Mouse (Mus musculus) spleen, adult 2 months (tissue): ENCODE results near the gene Adprhl1. TPM values are rescaled to one million over a fixed set of nuclear protein-coding genes. Genes with fewer than 3 reads are reported as not detected.

ENCODE experiments used
- DNase-seq, 2 experiments: peaks; one replicate each; pipeline versions ENCODE4 v3.0.0 to v3.0.0-alpha.2; 2012 to 2021; ENCODE audit warnings: low spot score in 2 of 2, low read depth in 1 of 2
- H3K27ac ChIP-seq: fragments of 200-500 bp; 2 replicates; pipeline ENCODE4 v1.5.1; 2012; ENCODE audit warnings: low read length, inconsistent platforms; ENCODE audit not compliant: insufficient read depth
- H3K27me3 ChIP-seq: fragments of 200-500 bp; 2 replicates; pipeline ENCODE4 v1.6.1; 2012; ENCODE audit warnings: mild to moderate bottlenecking, moderate library complexity, low read length, inconsistent platforms; ENCODE audit not compliant: control insufficient read depth, insufficient read depth
- H3K36me3 ChIP-seq: fragments of 200-500 bp; 2 replicates; pipeline ENCODE4 v1.6.1; 2012; ENCODE audit warnings: mild to moderate bottlenecking, low read length, inconsistent platforms; ENCODE audit not compliant: control insufficient read depth, insufficient read depth
- H3K4me1 ChIP-seq: fragments of 200-500 bp; 2 replicates; pipeline ENCODE4 v1.6.1; 2011; ENCODE audit warnings: inconsistent platforms; ENCODE audit not compliant: control insufficient read depth, insufficient read depth, insufficient read length
- H3K4me3 ChIP-seq: fragments of 200-500 bp; 2 replicates; pipeline ENCODE4 v1.5.1; 2011; ENCODE audit warnings: mild to moderate bottlenecking, inconsistent platforms; ENCODE audit not compliant: insufficient read depth, insufficient read length; ENCODE audit errors: extremely low read depth
- CTCF ChIP-seq: fragments of 200-500 bp; IDR thresholded peaks from 2 replicates; pipeline ENCODE4 v1.5.1; 2011; ENCODE audit warnings: mild to moderate bottlenecking, inconsistent platforms; ENCODE audit not compliant: insufficient read depth, insufficient read length, insufficient replicate concordance; ENCODE audit errors: extremely low read depth
- POLR2A ChIP-seq: fragments of 200-500 bp; IDR thresholded peaks from 2 replicates; pipeline ENCODE4 v1.6.1; 2011; ENCODE audit warnings: low read depth, low read length, inconsistent platforms
- WGBS: fragments of 180-500 bp; shearing (Covaris S2); methylation state at CpG from one replicate; pipeline ENCODE4 v1.1.7; 2018; 5-methylcytosine and 5-hydroxymethylcytosine counted together
- polyA plus RNA-seq: library from polyadenylated mRNA; depleted of rRNA; stranded (reverse); fragments of >200 nt; gene quantifications from 2 replicates; pipeline ENCODE4 v1.2.3, GENCODE M21; 2012

Gene Adprhl1
- polyA plus RNA-seq, 1 experiment, result 0.18 TPM

GRCm38 (mm10) chr8:13188052-13188555 is 65.9 kb downstream of the Adprhl1 start:
- Histone ChIP-seq H3K36me3 (no peaks in the 10 kb centered on the region), H3K27me3 (no peaks in the 10 kb centered on the region), H3K4me3 (no peak overlapping the region), H3K27ac (no peak overlapping the region), H3K4me1 (no peaks in the 10 kb centered on the region)
- WGBS, result 93% methylated on average over 13 of the region's 13 CpGs
- TF ChIP-seq CTCF (no peak), POLR2A (no peak)
- no peak for DNase-seq

- WGBS, result 83% methylated on average over 7 of the region's 7 CpGs
- no peaks in the 10 kb centered on the region for H3K4me1 ChIP-seq
- DNase-seq, result no peak
- H3K27ac ChIP-seq, result no peak overlapping the region
- TF ChIP-seq POLR2A (no peak), CTCF (no peak)
- no peaks in the 10 kb centered on the region for H3K36me3 ChIP-seq
- H3K27me3 ChIP-seq, result no peaks in the 10 kb centered on the region
- H3K4me3 ChIP-seq, result no peak overlapping the region
Measured at GRCm38 (mm10) chr8:13187638-13188037, 66.3 kb downstream of the Adprhl1 start.

- DNase-seq, result no peak
- Histone ChIP-seq H3K27me3 (no peaks in the 10 kb centered on the region), H3K4me3 (no peak overlapping the region), H3K36me3 (no peaks in the 10 kb centered on the region), H3K27ac (no peak overlapping the region), H3K4me1 (no peaks in the 10 kb centered on the region)
- WGBS, result 87% methylated on average over 9 of the region's 9 CpGs
- TF ChIP-seq CTCF, result no peak
Measured at GRCm38 (mm10) chr8:13187229-13187628, 66.7 kb downstream of the Adprhl1 start.

GRCm38 (mm10) chr8:13186819-13187218 is 67.1 kb downstream of the Adprhl1 start:
- DNase-seq, result no peak
- 84% methylated on average over 8 of the region's 8 CpGs for WGBS
- no peaks in the 10 kb centered on the region for H3K4me1 ChIP-seq

GRCm38 (mm10) chr8:13181691-13181976 is 72.3 kb downstream of the Adprhl1 start:
- 69% methylated on average over 2 of the region's 2 CpGs for WGBS
- no peak for DNase-seq
- H3K27me3 ChIP-seq, result no peaks in the 10 kb centered on the region
- H3K4me3 ChIP-seq, result no peak overlapping the region
- no peaks in the 10 kb centered on the region for H3K4me1 ChIP-seq
- H3K27ac ChIP-seq, result no peak overlapping the region
- H3K36me3 ChIP-seq, result 0 out of 2 replicates have a peak, but pooled peaks cover 2% of the 10 kb centered on the region
- TF ChIP-seq POLR2A, result no peak
- no peak for TF ChIP-seq CTCF

More at GRCm38 (mm10) chr8:13186819-13187218, 67.1 kb downstream of the Adprhl1 start:
- Histone ChIP-seq H3K4me3 (no peak overlapping the region), H3K36me3 (no peaks in the 10 kb centered on the region), H3K27ac (no peak overlapping the region), H3K27me3 (no peaks in the 10 kb centered on the region)
- TF ChIP-seq CTCF (no peak), POLR2A (no peak)

- Histone ChIP-seq H3K27me3 (no peaks in the 10 kb centered on the region), H3K4me1 (no peaks in the 10 kb centered on the region), H3K27ac (no peak overlapping the region), H3K36me3 (peaks cover 3% of the 10 kb centered on the region; the same call in 1 of the 2 replicates), H3K4me3 (no peak overlapping the region)
- TF ChIP-seq POLR2A (no peak), CTCF (no peak)
- WGBS, result 81% methylated on average over 18 of the region's 18 CpGs
- DNase-seq, result no peak
Measured at GRCm38 (mm10) chr8:13180911-13181690, 72.9 kb downstream of the Adprhl1 start.

- H3K27me3 ChIP-seq, result no peaks in the 10 kb centered on the region
- H3K4me1 ChIP-seq, result no peaks in the 10 kb centered on the region
- peaks cover 6% of the 10 kb centered on the region for H3K36me3 ChIP-seq
- H3K27ac ChIP-seq, result no peak overlapping the region
- TF ChIP-seq POLR2A (no peak), CTCF (no peak)
- DNase-seq, result no peak
- 81% methylated on average over 9 of the region's 9 CpGs for WGBS
- H3K4me3 ChIP-seq, result no peak overlapping the region
Measured at GRCm38 (mm10) chr8:13180408-13180807, 73.6 kb downstream of the Adprhl1 start.
